Mouse (Mus musculus) liver, embryonic 18 days (tissue): ENCODE measurements around the gene Mre11a. TPM values are rescaled to one million over a fixed set of nuclear protein-coding genes. Genes with fewer than 3 reads are reported as not detected.

Experiments used
- polyA plus RNA-seq: library from polyadenylated mRNA; depleted of rRNA; stranded (reverse); fragments of >200 nt; gene quantifications from 2 replicates; pipeline ENCODE4 v1.2.3, GENCODE M21; 2012; rRNA removed

Gene Mre11a
- polyA plus RNA-seq = 3.3 and 3.9 TPM in 2 replicates

GRCm38 (mm10) chr9:14784039-14785002 lies at the start of gene Mre11a, which contains the start of gene Ankrd49:
Gene Mre11a, plus strand, starts transcription at chr9:14784654.
Gene Ankrd49, minus strand, starts transcription at chr9:14784856.

GRCm38 (mm10) chr9:14740151-14740924 lies 44.1 kb upstream of the Mre11a start, which contains the start of gene Piwil4:
Gene Piwil4, minus strand, starts transcription at chr9:14740733.

GRCm38 (mm10) chr9:14752001-14752522 lies 32.4 kb upstream of the Mre11a start, which contains the start of gene Fut4:
Gene Fut4, minus strand, starts transcription at chr9:14752393.

GRCm38 (mm10) chr9:14770803-14771471 lies 13.5 kb upstream of the Mre11a start, which contains the start of gene 1700012B09Rik:
Gene 1700012B09Rik, minus strand, starts transcription at chr9:14771030.

GRCm38 (mm10) chr9:14859868-14860639 lies 75.6 kb downstream of the Mre11a start, which contains the start of gene Gpr83:
Gene Gpr83, plus strand, starts transcription at chr9:14860210.

Other genes with a start within 250 kb of the Mre11a start
- 2.7 and 3.3 TPM in 2 replicates for gene Amotl1, start 139.6 kb upstream of the Mre11a start, polyA plus RNA-seq
- gene Piwil4, start 43.9 kb upstream of the Mre11a start, polyA plus RNA-seq = 0.05 and 0.10 TPM in 2 replicates
- gene Fut4, start 32.3 kb upstream of the Mre11a start, polyA plus RNA-seq = 0.41 and 0.49 TPM in 2 replicates
- not detected in 2 replicates for gene 1700012B09Rik, start 13.6 kb upstream of the Mre11a start, polyA plus RNA-seq
- 9.6 and 10.6 TPM in 2 replicates for gene Ankrd49, start 202 bp downstream of the Mre11a start, polyA plus RNA-seq
- not detected in 2 replicates for gene Gpr83, start 75.6 kb downstream of the Mre11a start, polyA plus RNA-seq
- gene Izumo1r, start 119.3 kb downstream of the Mre11a start, polyA plus RNA-seq = 0.07 TPM in 1 of 2 replicates, not detected in the other